Mouse (Mus musculus) right cerebral cortex, postnatal 25 days (tissue): ENCODE data around the gene Ndufa13.

ENCODE experiments used
- DNase-seq: peaks from one replicate; pipeline ENCODE4 v3.0.0; 2022

Ndufa13 gene

DNA sequence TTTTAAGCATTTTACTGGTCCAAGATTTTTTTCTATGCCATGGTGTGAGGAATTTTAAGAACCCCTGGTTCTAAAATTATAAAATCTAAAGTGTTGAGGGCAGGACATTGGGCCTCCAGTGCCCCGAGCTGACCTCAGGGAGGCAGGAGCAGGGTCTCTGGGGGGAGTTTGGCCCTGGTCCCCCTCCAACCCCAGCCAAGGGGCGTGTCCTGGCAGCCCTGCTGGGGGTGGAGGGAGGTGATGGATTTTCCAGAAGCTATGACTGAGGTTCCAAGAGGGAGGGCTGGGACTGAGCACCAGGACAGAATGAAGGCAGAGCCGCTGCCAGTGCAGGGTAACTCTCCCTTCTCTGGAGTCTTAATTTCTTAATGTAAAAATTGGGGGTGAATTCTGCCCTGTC is 24.4 kb downstream of the Ndufa13 start:
- no peak for DNase-seq

DNA sequence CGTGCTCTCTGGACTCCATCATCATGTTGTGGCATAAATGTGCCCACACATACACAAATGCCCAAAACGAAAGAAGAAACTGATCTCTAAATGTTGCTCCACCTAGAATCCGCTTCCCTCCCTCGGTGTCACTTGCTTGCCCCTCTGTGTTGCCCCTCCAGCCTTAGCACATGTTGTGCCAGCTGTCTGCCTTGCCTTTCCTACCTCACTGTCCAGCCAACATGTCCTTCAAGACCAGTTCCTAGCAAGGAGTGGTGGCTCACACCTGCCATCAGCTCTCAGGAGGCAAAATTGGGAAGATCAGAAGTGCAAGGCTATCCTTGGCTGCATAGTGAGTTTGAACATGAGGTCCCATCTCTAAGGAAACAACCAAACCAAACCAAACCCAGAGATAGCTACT is 25.0 kb downstream of the Ndufa13 start:
- DNase-seq: no peak

DNA sequence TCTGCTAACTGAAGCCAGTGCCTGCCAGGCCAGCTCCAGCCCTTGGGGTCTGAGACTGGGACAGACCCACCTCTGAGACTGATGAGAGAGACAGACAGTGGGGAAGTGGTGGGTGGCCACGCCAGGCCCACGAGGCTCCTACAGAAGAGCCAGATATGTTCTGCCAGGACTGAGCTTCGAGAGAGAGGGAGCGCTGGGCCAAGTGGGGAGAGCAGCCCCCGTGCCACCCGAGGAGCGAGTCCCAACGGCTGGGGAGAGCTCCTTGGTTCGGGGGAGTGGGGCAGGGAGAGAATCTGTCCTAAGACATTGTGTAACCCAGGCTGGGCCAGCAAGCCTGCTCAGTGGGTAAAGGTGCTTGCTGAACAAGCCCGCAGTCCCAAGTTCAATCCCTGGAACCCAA is 25.4 kb downstream of the Ndufa13 start:
- no peak for DNase-seq

DNA sequence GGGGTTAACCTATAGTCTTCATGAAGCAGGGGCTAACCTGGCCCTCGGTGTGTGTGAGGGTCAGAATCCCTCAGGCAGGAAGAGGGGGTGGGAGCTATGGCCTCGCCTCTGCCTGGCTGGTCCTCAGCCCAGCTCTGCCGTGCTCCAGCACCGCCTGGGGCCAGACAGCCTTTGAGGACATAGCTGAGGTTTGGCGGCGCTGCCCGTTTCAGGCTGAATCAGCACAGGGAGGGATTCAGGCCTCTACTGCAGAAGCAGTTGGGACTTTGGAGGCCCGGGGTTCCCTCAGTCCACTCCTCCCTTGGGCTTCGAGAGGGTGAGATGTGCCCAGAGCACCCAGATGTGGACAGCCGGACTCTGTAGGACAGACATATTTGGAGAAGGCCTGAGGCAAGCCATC is 26.3 kb downstream of the Ndufa13 start:
- DNase-seq: no peak

DNA sequence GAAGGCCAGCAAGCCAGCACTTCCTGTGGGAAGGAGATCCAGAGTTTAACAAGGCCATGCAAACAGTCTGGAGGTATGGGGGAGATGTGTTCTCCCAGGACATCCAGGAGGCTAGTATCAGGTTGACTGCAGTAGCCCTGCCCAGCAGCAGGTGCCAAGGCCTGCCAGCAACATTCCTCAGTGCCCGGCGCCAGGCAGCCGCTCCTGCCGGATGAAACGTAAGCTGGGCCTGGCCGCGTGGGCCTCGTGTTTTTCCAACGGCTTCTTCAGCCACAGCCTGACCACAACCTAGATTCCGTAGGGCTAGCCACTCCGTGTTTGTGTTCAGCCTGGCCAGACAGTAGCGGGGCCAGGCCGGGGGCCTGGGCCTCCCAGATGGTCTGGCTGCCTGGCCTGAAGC is 27.7 kb downstream of the Ndufa13 start:
- DNase-seq: no peak

DNA sequence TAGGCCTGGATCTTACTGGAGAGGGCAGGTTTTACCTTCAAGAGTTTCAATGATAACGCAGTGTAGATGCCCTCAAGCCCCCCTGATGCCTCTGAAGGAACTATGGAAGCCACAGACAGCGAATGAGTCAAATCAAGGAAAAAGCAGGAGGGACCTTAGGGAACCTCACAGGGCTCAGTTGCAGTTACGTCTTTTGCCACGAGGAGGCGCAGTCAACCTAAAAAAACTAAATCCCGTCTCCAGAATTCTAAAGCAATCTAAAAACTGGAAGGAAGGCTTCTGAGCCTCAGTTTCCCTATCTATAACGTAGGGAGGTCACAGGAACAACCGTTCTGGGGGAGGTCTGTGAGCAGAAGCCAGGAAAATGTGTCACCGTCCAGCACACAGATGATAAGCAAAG is 28.2 kb downstream of the Ndufa13 start:
- DNase-seq: no peak

DNA sequence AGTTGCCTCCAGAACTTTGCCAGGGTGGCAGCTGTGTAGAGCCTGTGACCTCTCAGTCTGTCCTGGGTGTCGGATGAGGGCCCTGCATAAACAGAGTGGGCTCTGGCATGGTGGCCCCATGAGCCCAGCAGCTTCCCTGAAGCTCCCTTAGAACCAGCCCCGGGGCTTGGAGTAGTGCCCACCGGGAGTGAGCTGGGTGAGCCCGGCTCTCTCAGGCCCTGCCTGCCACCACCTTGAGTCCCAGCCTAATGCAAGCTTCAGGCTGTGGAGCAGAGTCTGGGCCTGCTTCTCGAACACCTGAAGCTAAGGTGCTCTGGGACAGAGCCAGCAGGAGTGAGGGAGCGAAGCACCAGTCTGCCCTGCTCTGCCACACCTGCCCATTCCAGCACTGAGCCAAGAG is 31.5 kb downstream of the Ndufa13 start:
- DNase-seq: no peak

DNA sequence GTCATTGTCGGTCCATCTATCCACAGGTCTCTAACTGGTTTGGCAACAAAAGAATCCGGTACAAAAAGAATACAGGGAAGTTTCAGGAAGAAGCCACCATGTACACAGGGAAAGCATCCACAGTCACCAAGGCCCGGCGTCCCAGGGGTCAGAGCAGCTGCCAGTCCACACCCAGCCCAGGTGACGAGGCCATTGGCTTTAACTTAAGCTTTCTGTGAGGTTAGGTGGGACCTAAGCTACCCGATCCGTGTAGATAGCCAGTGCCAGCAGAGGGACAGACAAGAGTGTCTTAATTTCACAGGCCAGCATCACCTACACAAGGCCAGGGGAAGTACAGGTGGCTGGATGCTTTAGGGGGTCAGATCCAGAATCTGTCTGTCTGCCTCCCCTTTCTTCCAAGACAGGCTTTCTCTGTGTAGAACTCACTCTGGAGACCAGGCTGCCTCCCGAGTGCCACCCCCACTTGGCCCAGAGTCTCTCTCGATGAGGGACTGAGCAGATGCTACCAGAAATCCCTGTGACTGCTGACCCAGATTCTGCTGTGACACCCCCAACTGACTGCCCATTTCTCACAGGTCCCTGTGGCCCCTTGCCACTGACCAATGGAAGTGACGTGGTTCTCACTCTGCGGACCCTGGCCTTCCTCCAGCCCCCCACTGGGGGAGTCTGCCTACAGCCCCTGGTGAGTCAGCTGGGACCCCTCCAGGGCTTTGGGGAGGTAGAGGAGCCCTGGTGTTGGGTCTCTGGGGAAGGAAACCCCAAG is 32.2 kb downstream of the Ndufa13 start:
- DNase-seq: no peak

DNA sequence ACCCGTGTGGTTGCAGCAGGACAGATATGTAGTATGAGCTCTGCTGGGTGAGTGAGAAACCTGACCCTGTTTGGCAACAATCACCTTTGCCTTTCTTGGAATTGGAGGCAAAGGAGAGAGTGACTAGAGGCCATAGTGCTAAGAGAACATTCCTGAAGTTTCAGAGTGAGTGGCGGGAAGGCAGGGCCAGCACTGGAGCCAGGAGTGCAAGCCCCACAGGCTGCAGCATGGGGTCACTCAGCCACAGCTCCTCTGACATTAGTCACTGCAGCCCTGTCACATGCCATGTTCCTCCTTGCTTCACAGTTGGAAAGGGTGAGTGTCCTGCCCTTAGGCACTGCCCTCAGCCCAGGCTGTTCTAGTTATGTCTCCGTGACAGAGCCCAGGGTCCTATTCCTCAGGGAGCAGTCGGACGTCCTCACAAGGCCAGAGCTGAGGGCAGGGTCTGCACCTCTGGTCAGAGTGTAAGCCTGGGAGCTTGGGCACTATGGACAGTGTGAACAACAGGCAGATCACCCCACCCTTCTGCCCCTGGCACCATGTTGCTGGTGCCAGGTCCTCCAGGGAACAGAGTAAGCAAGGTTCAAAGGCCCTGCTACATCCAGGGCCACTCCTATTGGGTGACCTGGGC is 34.5 kb downstream of the Ndufa13 start:
- DNase-seq: no peak

DNA sequence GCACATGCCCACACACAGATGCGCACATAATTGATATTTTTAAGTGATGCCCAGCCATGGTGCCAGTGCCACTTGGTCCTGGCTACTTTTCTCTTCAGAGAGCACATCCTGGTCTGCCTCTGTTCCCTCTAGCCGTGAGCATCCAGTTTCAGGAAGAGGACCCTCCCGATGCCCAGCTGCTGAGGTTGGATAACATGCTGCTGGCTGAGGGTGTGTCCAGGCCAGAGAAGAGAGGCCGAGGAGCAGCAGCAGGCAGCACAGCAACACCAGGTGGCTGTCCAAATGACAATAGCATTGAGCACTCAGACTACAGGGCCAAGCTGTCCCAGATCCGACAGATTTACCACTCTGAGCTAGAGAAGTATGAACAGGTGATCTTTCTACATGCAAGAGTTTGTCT is 38.2 kb downstream of the Ndufa13 start:
- DNase-seq: no peak

DNA sequence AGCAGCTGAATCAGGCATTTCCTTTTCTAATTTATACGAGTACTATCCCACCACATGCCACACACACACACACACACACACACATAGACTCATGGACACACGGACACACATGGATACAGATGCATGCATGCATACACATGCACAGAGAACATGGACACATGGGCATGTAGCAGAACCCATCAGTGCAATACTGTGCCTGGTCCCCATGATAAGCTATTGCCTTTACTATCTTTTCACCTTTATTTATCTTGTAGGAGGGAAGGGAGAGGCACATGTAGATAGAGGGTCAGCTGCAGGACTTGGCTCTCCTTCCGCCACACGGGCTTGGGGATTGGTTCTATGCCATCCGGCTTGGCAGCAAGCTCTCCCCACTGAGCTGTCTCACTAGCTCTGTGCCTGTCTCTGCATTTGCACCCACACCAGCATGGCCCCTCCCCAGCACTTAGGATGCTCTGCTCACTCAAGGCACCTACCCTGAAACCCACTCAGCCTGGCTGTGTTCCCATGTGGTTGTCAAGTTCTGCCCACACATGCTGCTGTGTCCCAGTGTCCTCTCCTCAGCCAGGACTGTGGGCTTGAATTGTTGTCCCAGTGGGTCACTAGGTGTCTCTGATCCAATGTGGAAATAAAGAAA is 38.9 kb downstream of the Ndufa13 start:
- no peak for DNase-seq

DNA sequence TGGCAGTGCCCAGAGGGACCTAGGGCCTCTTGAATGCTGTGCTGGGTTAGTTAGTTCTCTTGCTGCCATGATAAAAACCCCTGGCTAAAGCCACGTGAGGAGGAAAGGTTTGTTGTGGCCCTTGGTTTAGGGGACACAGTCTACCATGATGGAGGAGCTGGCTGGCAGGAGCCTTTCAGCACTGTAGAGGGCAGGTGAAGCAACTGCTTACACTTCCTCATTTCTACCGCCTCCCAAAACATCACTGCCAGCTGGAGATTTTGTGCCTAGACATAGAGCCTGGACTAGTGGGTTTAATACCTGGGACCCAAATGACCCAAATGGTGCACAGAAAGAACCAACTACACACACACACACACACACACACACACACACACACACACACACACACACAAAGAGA is 41.1 kb downstream of the Ndufa13 start:
- DNase-seq: no peak

DNA sequence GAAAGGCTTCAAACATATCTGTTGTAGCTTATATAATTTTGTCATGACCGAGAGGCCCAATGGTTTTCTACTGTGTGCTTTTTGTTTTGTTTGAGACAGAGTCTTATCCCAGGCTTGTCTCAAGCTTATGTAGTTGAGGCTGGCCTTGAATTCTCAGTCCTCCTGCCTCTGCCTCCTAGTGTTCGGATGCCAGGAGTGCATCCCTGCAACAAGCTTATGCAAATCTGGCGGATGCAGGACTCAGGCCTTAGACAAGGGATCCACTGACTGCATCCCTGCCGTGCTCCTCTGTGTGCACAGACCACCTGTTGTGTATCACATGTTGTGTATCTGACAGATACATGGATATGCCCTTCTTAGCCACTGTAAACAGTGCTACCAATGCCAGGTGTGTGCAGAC is 41.6 kb downstream of the Ndufa13 start:
- DNase-seq: no peak

DNA sequence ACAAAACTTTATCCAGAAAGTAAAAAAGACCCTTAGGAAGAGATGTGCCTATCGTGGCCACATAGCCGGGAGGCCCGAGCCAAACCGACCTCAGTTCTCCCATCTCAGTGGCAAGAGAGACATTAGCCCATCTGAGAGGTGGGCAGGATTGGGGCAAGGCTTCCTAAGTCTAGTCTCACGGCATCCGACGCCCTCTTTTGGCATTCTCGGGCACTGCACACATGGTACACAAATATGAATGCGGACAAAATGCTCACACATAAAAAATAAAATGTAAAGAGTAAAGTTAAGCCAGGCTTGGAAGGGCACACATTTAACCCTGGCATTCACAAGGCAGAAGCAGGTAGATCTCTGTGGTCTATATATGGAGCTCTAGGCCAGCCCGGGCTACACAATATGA is 48.5 kb downstream of the Ndufa13 start:
- DNase-seq: no peak

DNA sequence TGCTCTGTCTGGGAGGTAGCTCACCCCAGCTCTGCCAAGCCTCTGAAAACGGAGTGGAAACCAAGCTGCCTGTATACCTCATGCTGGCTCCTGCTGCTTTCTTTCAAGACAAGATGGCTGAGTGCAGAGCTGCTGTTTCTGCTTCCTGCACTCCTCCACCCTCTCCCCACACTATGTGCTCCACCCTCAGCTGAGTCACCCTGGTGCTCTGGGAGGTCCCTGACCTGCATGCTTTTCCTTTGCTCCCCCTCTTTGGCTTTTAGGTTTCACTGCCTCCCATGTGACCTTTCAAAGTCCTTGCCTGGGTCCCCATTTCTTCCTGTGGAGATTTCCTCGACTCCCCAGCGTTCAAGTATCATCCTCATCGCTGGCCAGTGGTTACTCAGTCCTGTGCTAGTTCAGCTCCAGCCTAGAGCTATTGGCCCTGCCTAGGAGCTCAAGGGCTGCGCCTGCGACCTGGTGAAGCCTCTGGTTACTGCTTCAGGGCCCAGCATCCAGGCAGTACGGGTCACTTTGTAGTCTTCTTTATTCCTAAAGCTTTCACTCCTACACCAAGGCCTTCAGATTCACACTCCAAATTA is 51.3 kb downstream of the Ndufa13 start:
- no peak for DNase-seq

DNA sequence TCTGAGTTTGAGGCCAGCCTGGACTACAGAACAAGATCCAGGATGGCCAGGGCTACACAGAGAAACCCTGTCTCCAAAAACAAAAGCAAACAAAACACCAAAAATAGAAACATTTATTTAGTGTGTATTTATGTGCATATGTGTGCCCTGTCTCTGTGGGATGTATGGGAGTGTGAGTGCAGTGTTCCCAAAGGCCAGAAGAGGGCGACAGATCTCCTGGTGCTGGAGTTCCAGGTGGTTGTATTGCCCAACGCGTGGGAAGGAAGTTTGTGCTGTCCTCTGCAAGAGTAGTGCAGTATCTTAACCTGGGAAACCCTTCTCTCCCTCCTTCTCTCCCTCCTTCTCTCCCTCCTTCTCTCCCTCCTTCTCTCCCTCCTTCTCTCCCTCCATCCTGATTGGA is 52.5 kb downstream of the Ndufa13 start:
- no peak for DNase-seq

DNA sequence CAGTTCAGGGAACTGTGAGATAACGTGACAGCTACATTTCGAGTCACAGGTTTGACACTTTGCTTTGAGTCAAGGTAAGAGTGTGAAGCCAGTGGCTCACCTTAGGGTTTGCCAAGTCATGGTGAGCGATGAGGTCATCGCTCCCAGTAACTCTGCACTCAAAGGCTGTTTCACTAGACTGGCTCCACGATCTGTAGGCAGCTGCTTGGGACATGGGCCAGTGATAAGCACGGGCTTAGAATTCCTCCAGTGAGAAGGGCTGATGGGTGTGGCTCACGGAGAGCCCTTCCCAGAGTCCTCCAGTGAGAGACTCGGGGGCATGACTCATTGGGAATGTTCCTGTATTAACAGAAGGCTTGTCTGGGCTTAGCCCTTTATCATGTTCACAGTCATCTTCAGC is 53.4 kb downstream of the Ndufa13 start:
- DNase-seq: no peak

DNA sequence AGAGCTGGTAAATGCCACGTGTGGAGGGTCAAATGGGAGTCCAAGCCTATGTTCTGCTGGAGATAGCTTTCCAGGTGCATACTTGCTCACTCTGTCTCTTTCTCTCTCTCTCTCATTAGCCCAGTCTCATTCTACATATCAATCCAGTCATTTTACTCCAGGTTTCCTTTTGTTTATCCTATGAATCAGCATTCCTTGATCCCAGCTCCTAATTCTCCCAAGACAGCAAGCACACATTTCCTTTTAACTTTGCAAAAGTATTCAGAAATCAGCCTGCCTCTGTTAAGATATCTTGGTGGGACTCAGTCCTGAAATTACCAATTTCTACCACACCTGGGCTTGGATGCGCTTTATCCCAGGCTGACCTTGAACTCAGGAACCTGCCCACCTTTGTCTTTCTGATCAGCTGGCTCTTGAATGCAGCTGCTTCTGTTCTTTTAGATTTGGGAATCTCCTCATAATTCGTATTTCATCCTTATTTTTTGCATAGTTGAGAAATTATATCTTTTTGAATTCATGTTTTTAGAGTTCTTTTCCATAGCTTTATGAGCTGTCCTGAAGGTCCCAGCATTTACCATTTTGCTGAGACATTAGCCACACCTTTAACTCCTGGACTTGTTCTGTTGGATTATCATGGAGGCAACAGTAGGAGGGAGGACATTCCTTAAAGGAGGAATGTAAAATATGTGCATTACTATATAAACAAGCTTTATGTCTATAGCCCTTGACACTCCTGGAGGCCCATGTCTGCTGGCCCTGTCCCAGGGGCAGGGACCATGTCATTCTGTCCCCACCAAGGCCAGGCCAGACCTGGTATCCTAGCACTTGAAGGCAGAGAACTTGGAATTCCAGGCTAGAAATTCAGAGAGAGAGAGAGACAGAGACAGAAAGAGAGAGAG is 54.9 kb downstream of the Ndufa13 start:
- DNase-seq: no peak
